Mouse (Mus musculus) neural tube, embryonic 12.5 days (tissue): ENCODE measurements at regions not wholly inside any gene's neighbourhood (a gene's known extent, or its start where the extent isn't known, plus 50 kb on each side); places are given as distances from the start of the nearest gene placed in this dataset.
A peak's percentile ranks its signal among the peaks of the same experiment; 100 is the strongest.
"Not testable (repeated sequence)": the region's sequence is repeated elsewhere in the genome, so short reads cannot be mapped to it uniquely, and the experiment has no call there.

Experiments
- ATAC-seq: fragments of 200-750 bp; cut with Nextera tagmentation; 2 replicates; pipeline ENCODE4 v1.8.0; 2017; ENCODE audit warnings: low read depth, mild to moderate bottlenecking, moderate TSS enrichment, moderate library complexity; ENCODE audit not compliant: low FRiP score
- H3K27ac ChIP-seq: fragments of 300-500 bp; sonication (generic); 2 replicates; pipeline ENCODE4 v1.5.1; 2016
- H3K27me3 ChIP-seq: fragments of 300-500 bp; sonication (generic); replicated peaks from 2 replicates; pipeline ENCODE4 v1.6.1; 2016; ENCODE audit warnings: mild to moderate bottlenecking
- H3K36me3 ChIP-seq: fragments of 300-500 bp; sonication (generic); 2 replicates; pipeline ENCODE4 v1.6.1; 2016; ENCODE audit warnings: mild to moderate bottlenecking
- H3K4me1 ChIP-seq: fragments of 300-500 bp; sonication (generic); 2 replicates; pipeline ENCODE4 v1.6.1; 2016
- H3K4me2 ChIP-seq: fragments of 300-500 bp; sonication (generic); replicated peaks from 2 replicates; pipeline ENCODE4 v1.6.1; 2016; ENCODE audit warnings: mild to moderate bottlenecking
- H3K4me3 ChIP-seq: fragments of 300-500 bp; sonication (generic); 2 replicates; pipeline ENCODE4 v1.5.1; 2016
- H3K9ac ChIP-seq: fragments of 300-500 bp; sonication (generic); 2 replicates; pipeline ENCODE4 v1.6.1; 2016; ENCODE audit warnings: mild to moderate bottlenecking
- H3K9me3 ChIP-seq: fragments of 300-500 bp; sonication (generic); 2 replicates; pipeline ENCODE4 v1.6.1; 2016; ENCODE audit warnings: mild to moderate bottlenecking
- WGBS: fragments of 180-500 bp; shearing (Covaris S2); methylation state at CpG from one replicate; pipeline ENCODE4 v1.1.7; 2016; 5-methylcytosine and 5-hydroxymethylcytosine counted together

DNA sequence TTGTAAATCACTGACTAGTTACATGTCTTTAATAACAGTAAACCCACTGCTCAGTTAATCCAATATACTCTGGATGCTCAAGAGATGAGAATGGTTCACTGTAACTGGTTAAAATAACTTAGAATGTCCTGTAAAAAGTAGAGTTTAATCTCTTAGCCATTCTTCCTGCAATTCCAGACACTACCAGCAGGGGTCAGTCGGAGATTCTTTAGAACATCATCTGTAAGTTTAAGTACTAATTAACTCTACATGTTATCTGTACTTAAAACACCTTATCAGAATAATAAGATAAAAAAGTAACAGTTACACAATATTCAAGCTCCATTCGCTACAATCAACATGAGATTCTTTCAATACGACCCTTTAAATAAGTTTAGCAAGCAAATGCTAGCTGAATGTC, 58.7 kb upstream of the Olig3 start:
- H3K4me2 ChIP-seq, result no peak overlapping the region
- WGBS, result 65% methylated on average over 3 of the region's 3 CpGs
- H3K36me3 ChIP-seq, result no peaks in the 10 kb centered on the region
- H3K9ac ChIP-seq, result no peak overlapping the region
- H3K4me3 ChIP-seq, result no peak overlapping the region
- no peak overlapping the region for H3K27ac ChIP-seq
- no peaks in the 10 kb centered on the region for H3K27me3 ChIP-seq
- no peaks in the 10 kb centered on the region for H3K9me3 ChIP-seq
- no peak for ATAC-seq
- H3K4me1 ChIP-seq, result no peaks in the 10 kb centered on the region

GRCm38 (mm10) chr10:19295388-19296013, 60.8 kb upstream of the Olig3 start:
- 64% methylated on average over 7 of the region's 7 CpGs for WGBS
- H3K4me3 ChIP-seq, result no peak overlapping the region
- H3K27ac ChIP-seq, result no peak overlapping the region
- H3K9ac ChIP-seq, result no peak overlapping the region
- no peak overlapping the region for H3K4me2 ChIP-seq
- no peak for ATAC-seq
- H3K4me1 ChIP-seq, result no peaks in the 10 kb centered on the region
- no peaks in the 10 kb centered on the region for H3K36me3 ChIP-seq
- 0 out of 2 replicates have a peak, but pooled peaks cover 3% of the 10 kb centered on the region for H3K27me3 ChIP-seq
- H3K9me3 ChIP-seq, result no peaks in the 10 kb centered on the region

GRCm38 (mm10) chr10:19291474-19291873, 64.9 kb upstream of the Olig3 start:
- Histone ChIP-seq H3K4me3 (no peak overlapping the region), H3K36me3 (no peaks in the 10 kb centered on the region), H3K9ac (no peak overlapping the region), H3K9me3 (no peaks in the 10 kb centered on the region), H3K27ac (no peak overlapping the region), H3K4me1 (no peaks in the 10 kb centered on the region), H3K4me2 (no peak overlapping the region), H3K27me3 (0 out of 2 replicates have a peak, but pooled peaks cover 3% of the 10 kb centered on the region)
- no peak for ATAC-seq
- WGBS, result 81% methylated on average over 5 of the region's 5 CpGs

- 92% methylated on average over 3 of the region's 3 CpGs for WGBS
These were observed 65.3 kb upstream of the Olig3 start for GRCm38 (mm10) chr10:19291039-19291438.

GRCm38 (mm10) chr10:19282166-19282565, 74.2 kb upstream of the Olig3 start:
- no peak overlapping the region for H3K27ac ChIP-seq
- no peak overlapping the region for H3K4me3 ChIP-seq
- over 99% methylated on average over 3 of the region's 3 CpGs for WGBS
- H3K4me2 ChIP-seq, result no peak overlapping the region
- H3K9ac ChIP-seq, result no peak overlapping the region
- H3K4me1 ChIP-seq, result peaks cover 1% of the 10 kb centered on the region; the same call in 1 of the 2 replicates
- H3K27me3 ChIP-seq, result peaks cover 3% of the 10 kb centered on the region; the same call in 1 of the 2 replicates
- no peaks in the 10 kb centered on the region for H3K9me3 ChIP-seq
- ATAC-seq, result no peak
- no peaks in the 10 kb centered on the region for H3K36me3 ChIP-seq

More at GRCm38 (mm10) chr10:19291039-19291438, 65.3 kb upstream of the Olig3 start:
- H3K9me3 ChIP-seq, H3K4me3 ChIP-seq, H3K4me2 ChIP-seq, H3K9ac ChIP-seq, H3K36me3 ChIP-seq, ATAC-seq, H3K4me1 ChIP-seq, H3K27ac ChIP-seq, H3K27me3 ChIP-seq: not testable (repeated sequence)

DNA sequence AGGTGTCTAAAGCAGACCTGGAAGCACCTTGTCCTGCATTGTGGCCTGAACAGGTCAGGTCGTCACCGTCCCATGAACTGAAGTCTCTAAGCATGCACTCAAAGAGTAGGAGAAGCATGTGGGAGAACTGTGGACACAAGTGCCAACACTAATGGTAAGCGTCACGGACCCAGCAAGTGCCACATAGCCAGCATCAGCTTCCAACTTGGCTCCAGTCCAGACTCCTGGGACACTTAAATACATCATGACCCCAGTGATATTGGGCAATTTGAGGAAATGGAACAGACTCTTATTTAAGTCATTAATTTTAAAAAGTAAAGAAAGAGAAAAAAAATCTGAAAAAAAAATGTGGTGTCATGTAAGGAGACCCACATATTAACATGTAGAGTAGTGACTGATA, 75.3 kb upstream of the Olig3 start:
- Histone ChIP-seq H3K9me3 (no peaks in the 10 kb centered on the region), H3K4me2 (no peak overlapping the region), H3K4me3 (no peak overlapping the region), H3K36me3 (no peaks in the 10 kb centered on the region), H3K4me1 (peaks cover 3% of the 10 kb centered on the region; the same call in 1 of the 2 replicates), H3K9ac (no peak overlapping the region), H3K27ac (no peak overlapping the region), H3K27me3 (peaks cover 3% of the 10 kb centered on the region; the same call in 1 of the 2 replicates)
- 88% methylated on average over 4 of the region's 4 CpGs for WGBS
- ATAC-seq, result no peak

DNA sequence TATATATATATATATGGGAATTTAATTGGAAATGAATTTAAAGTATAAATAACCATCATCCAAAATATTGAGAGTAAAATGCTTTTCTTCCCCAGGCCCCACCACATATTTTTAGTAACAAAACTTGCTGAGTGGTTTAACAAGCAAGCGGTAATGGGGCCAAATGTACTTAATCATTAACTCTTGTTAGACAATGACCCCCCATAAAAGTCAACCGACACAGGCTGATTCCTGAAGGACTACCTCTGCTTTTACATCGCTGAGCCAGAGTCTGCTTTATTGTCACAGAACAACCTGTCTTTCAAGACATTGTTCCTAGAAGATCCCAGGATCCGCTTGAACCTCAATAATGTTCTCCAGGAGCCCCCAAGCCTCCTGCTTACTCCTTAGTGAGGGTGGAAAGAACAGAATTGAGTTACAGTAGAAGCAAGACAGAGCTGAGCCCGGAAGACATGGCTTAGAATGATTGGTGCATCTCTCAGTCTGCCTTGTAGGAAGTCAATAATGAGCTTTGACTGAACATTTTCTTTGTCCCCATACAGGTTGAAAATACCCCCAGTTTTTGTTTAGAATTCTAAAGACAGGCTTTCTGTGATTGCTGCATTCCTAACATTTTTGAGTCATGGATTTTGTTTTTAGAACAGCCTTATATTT, 78.0 kb upstream of the Olig3 start:
- Histone ChIP-seq H3K9me3 (no peaks in the 10 kb centered on the region), H3K4me3 (no peak overlapping the region), H3K27me3 (peaks cover 3% of the 10 kb centered on the region; the same call in 1 of the 2 replicates), H3K9ac (no peak overlapping the region), H3K27ac (no peak overlapping the region), H3K36me3 (no peaks in the 10 kb centered on the region), H3K4me1 (peaks cover 3% of the 10 kb centered on the region; the same call in 1 of the 2 replicates), H3K4me2 (no peak overlapping the region)
- WGBS, result 19% methylated on average over 5 of the region's 5 CpGs
- no peak for ATAC-seq

DNA sequence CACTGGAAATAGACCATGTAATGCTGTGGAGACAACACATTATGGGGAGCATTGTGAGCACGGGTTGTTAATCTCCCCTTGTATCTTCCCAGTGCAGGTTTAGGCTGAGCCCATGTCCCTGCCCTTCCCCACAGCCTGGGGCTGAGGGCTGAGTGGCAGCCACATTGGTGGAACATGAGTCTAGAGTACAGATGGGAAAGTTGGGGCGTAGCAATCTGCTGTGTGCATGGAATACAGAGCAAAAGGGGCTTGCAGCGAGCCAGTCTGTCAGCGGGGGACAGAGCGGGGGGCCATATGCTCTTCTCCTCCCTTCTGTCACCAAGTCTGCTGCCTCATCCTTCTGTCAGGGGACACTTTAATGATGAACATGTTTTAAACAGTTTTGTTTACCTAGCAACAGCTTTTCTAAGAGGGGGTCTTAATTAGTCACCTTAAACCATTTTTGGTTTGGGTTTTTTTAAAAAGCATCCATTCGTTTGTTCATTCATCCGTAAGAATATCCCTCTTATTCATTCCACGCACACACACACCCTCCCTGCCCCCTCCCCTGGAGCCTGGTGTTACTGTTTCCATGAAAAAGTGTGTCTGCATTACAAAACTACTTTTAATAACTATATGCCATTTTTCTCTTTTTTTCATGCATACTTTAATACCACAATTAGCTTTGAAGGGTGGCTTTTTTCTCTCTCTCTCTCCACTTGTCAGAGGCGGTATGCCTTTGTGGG, 79.1 kb upstream of the Olig3 start:
- no peaks in the 10 kb centered on the region for H3K36me3 ChIP-seq
- peaks cover 3% of the 10 kb centered on the region; the same call in 1 of the 2 replicates for H3K27me3 ChIP-seq
- 27% methylated on average over 9 of the region's 9 CpGs for WGBS
- H3K9ac ChIP-seq, result no peak overlapping the region
- no peak overlapping the region for H3K4me3 ChIP-seq
- peaks cover 3% of the 10 kb centered on the region; the same call in 1 of the 2 replicates for H3K4me1 ChIP-seq
- no peak overlapping the region for H3K27ac ChIP-seq
- peak; percentile 80 for ATAC-seq
- H3K9me3 ChIP-seq, result no peaks in the 10 kb centered on the region
- no peak overlapping the region for H3K4me2 ChIP-seq

GRCm38 (mm10) chr10:19274985-19275384, 81.3 kb upstream of the Olig3 start:
- Histone ChIP-seq H3K9ac (no peak overlapping the region), H3K9me3 (no peaks in the 10 kb centered on the region), H3K27ac (no peak overlapping the region), H3K4me1 (peaks cover 3% of the 10 kb centered on the region; the same call in 1 of the 2 replicates), H3K4me2 (no peak overlapping the region), H3K4me3 (no peak overlapping the region), H3K27me3 (peaks cover 3% of the 10 kb centered on the region; the same call in 1 of the 2 replicates), H3K36me3 (no peaks in the 10 kb centered on the region)
- no peak for ATAC-seq
- WGBS, result 90% methylated on average over 4 of the region's 4 CpGs

DNA sequence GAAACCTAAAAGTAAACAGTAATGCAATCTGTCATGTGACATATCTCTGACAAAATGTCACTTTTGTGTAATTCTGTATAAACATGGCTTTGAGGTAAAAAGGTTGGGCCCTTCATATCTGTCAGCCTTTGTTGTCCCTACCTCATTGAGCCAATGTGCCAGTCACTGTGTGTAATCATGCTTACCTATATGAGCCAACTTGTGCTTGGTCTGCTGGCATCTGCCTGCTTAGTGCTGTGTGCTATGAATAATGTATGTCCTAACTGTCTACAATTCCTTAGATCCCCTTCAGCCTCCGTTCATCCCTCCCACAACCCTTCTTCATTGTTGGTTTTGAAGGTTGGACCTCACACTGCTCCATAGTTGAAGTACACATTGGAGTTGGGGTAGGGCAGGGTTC, 86.9 kb upstream of the Olig3 start:
- H3K9ac ChIP-seq, result no peak overlapping the region
- H3K27ac ChIP-seq, result no peak overlapping the region
- no peaks in the 10 kb centered on the region for H3K9me3 ChIP-seq
- H3K36me3 ChIP-seq, result no peaks in the 10 kb centered on the region
- no peak overlapping the region for H3K4me3 ChIP-seq
- no peaks in the 10 kb centered on the region for H3K27me3 ChIP-seq
- no peak for ATAC-seq
- no peak overlapping the region for H3K4me2 ChIP-seq
- 53% methylated on average over 1 of the region's 1 CpGs for WGBS
- no peaks in the 10 kb centered on the region for H3K4me1 ChIP-seq

GRCm38 (mm10) chr10:19268051-19268450, 88.3 kb upstream of the Olig3 start:
- no peak overlapping the region for H3K9ac ChIP-seq
- no peaks in the 10 kb centered on the region for H3K4me1 ChIP-seq
- H3K4me2 ChIP-seq, result no peak overlapping the region
- H3K9me3 ChIP-seq, result no peaks in the 10 kb centered on the region
- no peak overlapping the region for H3K27ac ChIP-seq
- ATAC-seq, result no peak
- no peaks in the 10 kb centered on the region for H3K36me3 ChIP-seq
- H3K27me3 ChIP-seq, result no peaks in the 10 kb centered on the region
- WGBS, result 79% methylated on average over 4 of the region's 4 CpGs
- no peak overlapping the region for H3K4me3 ChIP-seq

GRCm38 (mm10) chr10:19240102-19240759, 116.1 kb upstream of the Olig3 start:
- ATAC-seq, result peak; percentile 71; the same call in 1 of the 2 replicates
- no peak overlapping the region for H3K4me2 ChIP-seq
- no peak overlapping the region for H3K9ac ChIP-seq
- no peak overlapping the region for H3K4me3 ChIP-seq
- H3K36me3 ChIP-seq, result no peaks in the 10 kb centered on the region
- no peaks in the 10 kb centered on the region for H3K4me1 ChIP-seq
- H3K27ac ChIP-seq, result no peak overlapping the region
- no peaks in the 10 kb centered on the region for H3K9me3 ChIP-seq
- WGBS, result 28% methylated on average over 8 of the region's 8 CpGs
- H3K27me3 ChIP-seq, result peaks cover 3% of the 10 kb centered on the region; the same call in 1 of the 2 replicates
